Comparison of ENCODE assay signal across 8 mouse cellular contexts in the genomic region with DNA sequence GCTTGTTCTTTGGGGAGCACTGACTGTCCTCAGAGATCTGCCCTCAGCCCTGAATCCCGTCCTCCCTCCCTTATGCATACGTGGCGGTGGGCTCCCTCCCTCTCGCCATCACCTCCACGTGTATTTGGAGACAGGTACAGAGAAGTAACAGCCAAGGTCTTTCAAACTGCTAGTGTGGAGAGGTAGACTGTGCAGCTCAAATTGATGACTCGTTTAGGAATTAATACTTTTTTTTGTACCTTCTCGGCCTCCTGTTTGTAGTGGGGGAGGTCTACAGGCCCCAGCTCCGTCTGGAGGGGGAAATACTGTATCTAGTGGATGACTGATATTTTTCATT.
DNase-seq lines count a peak whose midpoint lies in the region; ATAC-seq lines count a peak whose summit lies in the region.

No protein-coding gene starts in this region.

- no peak for ATAC-seq in embryonic facial prominence, embryonic 15.5 days (ENCODE audit: insufficient number of reproducible peaks, low FRiP score, low TSS enrichment, low read depth)
- peak; percentile 12; the same call in 1 of the 2 replicates for ATAC-seq in intestine, embryonic 16.5 days
- peak; percentile 52 for ATAC-seq in neural tube, embryonic 14.5 days (ENCODE audit: low read depth)

- peak; percentile 35 for DNase-seq in layer of hippocampus, adult 9-11 months
- DNase-seq in layer of hippocampus, adult 11-12 months (ENCODE audit: low spot score) = no peak
- no peak for DNase-seq in thymus, postnatal 4 days
- no peak for DNase-seq in right cerebral cortex, postnatal 14 days
- DNase-seq in spleen, postnatal 14 days (ENCODE audit: low spot score in 2 of 2) = no peak

- H3K36me3 ChIP-seq in embryonic facial prominence, embryonic 15.5 days = no peaks in the 10 kb centered on the region
- H3K36me3 ChIP-seq in intestine, embryonic 16.5 days (ENCODE audit: control insufficient read depth, insufficient read depth, low read length) = no peaks in the 10 kb centered on the region
- H3K36me3 ChIP-seq in neural tube, embryonic 14.5 days (ENCODE audit: control insufficient read depth, insufficient read depth, low read length) = no peaks in the 10 kb centered on the region

- 6% methylated on average over 8 of the region's 8 CpGs for WGBS in embryonic facial prominence, embryonic 15.5 days
- WGBS in intestine, embryonic 16.5 days = 12% methylated on average over 8 of the region's 8 CpGs
- WGBS in neural tube, embryonic 14.5 days = 6% methylated on average over 8 of the region's 8 CpGs

- H3K4me1 ChIP-seq in embryonic facial prominence, embryonic 15.5 days = peaks cover 20% of the 10 kb centered on the region
- H3K4me1 ChIP-seq in intestine, embryonic 16.5 days (ENCODE audit: control insufficient read depth, insufficient read depth, low read length) = peaks cover 18% of the 10 kb centered on the region
- no peaks in the 10 kb centered on the region; the same call in none of the 2 replicates for H3K4me1 ChIP-seq in neural tube, embryonic 14.5 days (ENCODE audit: control insufficient read depth, insufficient read depth, low read length)

- H3K9me3 ChIP-seq in embryonic facial prominence, embryonic 15.5 days (replicated peaks) = no peaks in the 10 kb centered on the region
- no peaks in the 10 kb centered on the region for H3K9me3 ChIP-seq in intestine, embryonic 16.5 days (ENCODE audit: control insufficient read depth, low read length)
- H3K9me3 ChIP-seq in neural tube, embryonic 14.5 days (ENCODE audit: control insufficient read depth, low read length) = no peaks in the 10 kb centered on the region

- H3K27ac ChIP-seq in embryonic facial prominence, embryonic 15.5 days (replicated peaks) = peak overlapping the region; percentile 51; the same call in 1 of the 2 replicates
- H3K27ac ChIP-seq in intestine, embryonic 16.5 days (ENCODE audit: low read length) = 0 out of 2 replicates have a peak overlapping the region, but pooled peaks have one; percentile 51
- peak overlapping the region; percentile 85 for H3K27ac ChIP-seq in neural tube, embryonic 14.5 days (ENCODE audit: low read depth, low read length)

- peaks cover 8% of the 10 kb centered on the region for H3K27me3 ChIP-seq in embryonic facial prominence, embryonic 15.5 days
- peaks cover 9% of the 10 kb centered on the region; the same call in 1 of the 2 replicates for H3K27me3 ChIP-seq in intestine, embryonic 16.5 days (replicated peaks; ENCODE audit: control insufficient read depth, insufficient read depth, low read length)
- H3K27me3 ChIP-seq in neural tube, embryonic 14.5 days (ENCODE audit: control insufficient read depth, insufficient read depth, low read length) = peaks cover 2% of the 10 kb centered on the region; the same call in 1 of the 2 replicates

- peak overlapping the region; percentile 93 for H3K4me2 ChIP-seq in embryonic facial prominence, embryonic 15.5 days (replicated peaks)
- H3K4me2 ChIP-seq in intestine, embryonic 16.5 days (ENCODE audit: low read depth, low read length) = peak overlapping the region; percentile 91
- peak overlapping the region; percentile 91 for H3K4me2 ChIP-seq in neural tube, embryonic 14.5 days (ENCODE audit: low read depth, low read length)

- H3K9ac ChIP-seq in embryonic facial prominence, embryonic 15.5 days = peak overlapping the region; percentile 53; the same call in 1 of the 2 replicates
- peak overlapping the region; percentile 81 for H3K9ac ChIP-seq in intestine, embryonic 16.5 days (ENCODE audit: low read depth, low read length)
- H3K9ac ChIP-seq in neural tube, embryonic 14.5 days (replicated peaks; ENCODE audit: low read depth, low read length) = peak overlapping the region; percentile 81

- peak overlapping the region; percentile 66 for H3K4me3 ChIP-seq in embryonic facial prominence, embryonic 15.5 days (replicated peaks)
- peak overlapping the region; percentile 68 for H3K4me3 ChIP-seq in intestine, embryonic 16.5 days (ENCODE audit: low read length)
- peak overlapping the region; percentile 59 for H3K4me3 ChIP-seq in neural tube, embryonic 14.5 days (ENCODE audit: low read depth, low read length)
